ENCODE assay signal across 12 mouse cellular contexts in the genomic region with DNA sequence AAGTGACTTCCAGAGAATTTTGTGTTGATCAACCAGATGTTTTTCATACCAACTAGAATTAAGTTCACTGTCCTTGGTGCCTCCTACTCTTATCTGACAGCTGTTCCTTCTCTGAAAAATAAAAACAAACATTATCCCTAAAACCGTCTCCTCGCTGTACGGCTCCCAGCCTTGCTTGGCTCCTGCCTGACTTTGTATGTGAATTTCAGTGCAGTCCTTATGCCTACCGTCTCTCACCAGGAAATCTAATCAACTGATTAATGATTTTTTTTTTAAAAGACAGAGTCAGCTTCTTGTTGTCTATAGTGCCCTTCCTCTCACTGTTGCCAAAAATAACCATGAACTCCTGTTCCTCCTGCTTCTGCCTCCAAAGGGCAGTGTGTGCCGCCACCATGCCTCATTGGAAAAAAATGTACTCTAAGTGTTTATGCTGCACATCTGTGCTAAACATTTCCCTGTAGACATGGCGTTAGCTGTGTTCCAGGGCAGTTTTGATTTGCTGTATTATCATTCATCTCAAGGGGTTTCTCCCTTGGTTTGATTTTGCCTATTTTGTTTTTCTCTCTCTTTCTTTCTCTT. TPM values are rescaled to one million over a fixed set of nuclear protein-coding genes. Genes with fewer than 3 reads are reported as not detected.
DNase-seq lines count a peak whose midpoint lies in the region; ATAC-seq and TF ChIP-seq lines count a peak whose summit lies in the region.
"Had no signal": no experiment of that assay in that cellular context is flagged by ENCODE, and none has a peak within 500 bp of the region (broad histone marks: within the 10 kb centered on the region; RNA-seq: fewer than 3 reads in every experiment).

No protein-coding gene starts in this region.

- ATAC-seq in kidney, embryonic 16.5 days (ENCODE audit: low FRiP score, low TSS enrichment) = no peak; the same call in 1 of the 2 replicates
- no peak for ATAC-seq in forebrain, embryonic 12.5 days (ENCODE audit: low FRiP score)

- H3K4me2 ChIP-seq in kidney, embryonic 16.5 days (replicated peaks; ENCODE audit: low read depth, low read length) = no peak overlapping the region
- no peak overlapping the region for H3K4me2 ChIP-seq in forebrain, embryonic 12.5 days
- H3K4me2 ChIP-seq: hindbrain, embryonic 14.5 days had no signal

- no peak for TF ChIP-seq CTCF in heart, adult 2 months (IDR thresholded peaks at IDR 0.05)

- H3K27ac ChIP-seq in heart, adult 2 months = peak overlapping the region; percentile 50
- H3K27ac ChIP-seq in brown adipose tissue, adult 24 weeks (replicated peaks; ENCODE audit: low read depth, low read length) = peak overlapping the region; percentile 84
- peak overlapping the region; percentile 54 for H3K27ac ChIP-seq in kidney, embryonic 16.5 days (ENCODE audit: low read length)
- no peak overlapping the region for H3K27ac ChIP-seq in forebrain, embryonic 12.5 days
- H3K27ac ChIP-seq: hindbrain, embryonic 14.5 days had no signal

- no peaks in the 10 kb centered on the region for H3K9me3 ChIP-seq in kidney, embryonic 16.5 days (ENCODE audit: low read length)
- H3K9me3 ChIP-seq in forebrain, embryonic 12.5 days = no peaks in the 10 kb centered on the region

- H3K4me1 ChIP-seq in heart, adult 2 months (ENCODE audit: control insufficient read depth, insufficient read depth, low read length) = peaks cover 19% of the 10 kb centered on the region
- H3K4me1 ChIP-seq in brown adipose tissue, adult 24 weeks (ENCODE audit: control insufficient read depth, insufficient read depth, insufficient read length, low read length) = peaks cover 38% of the 10 kb centered on the region
- H3K4me1 ChIP-seq in kidney, embryonic 16.5 days (ENCODE audit: insufficient read depth, low read length) = peaks cover 3% of the 10 kb centered on the region; the same call in 1 of the 2 replicates
- H3K4me1 ChIP-seq in forebrain, embryonic 12.5 days = no peaks in the 10 kb centered on the region

- no peak overlapping the region for H3K9ac ChIP-seq in heart, adult 2 months (ENCODE audit: low read depth, low read length)
- no peak overlapping the region for H3K9ac ChIP-seq in kidney, embryonic 16.5 days (replicated peaks; ENCODE audit: low read length)
- no peak overlapping the region for H3K9ac ChIP-seq in forebrain, embryonic 12.5 days
- H3K9ac ChIP-seq: hindbrain, embryonic 14.5 days had no signal

- TF ChIP-seq EP300 in heart, adult 2 months (IDR thresholded peaks at IDR 0.05; ENCODE audit: insufficient read depth, low read depth, low read length) = 0 out of 2 replicates have a peak, but pooled peaks have one; percentile 29

- peak in 1 of 2 experiments; percentile 37 for DNase-seq in heart, adult 2 months
- no peak for DNase-seq in heart, postnatal 4 days
- DNase-seq in 3T3-L1 (ENCODE audit: low read depth, low spot score) = peak; percentile 85
- DNase-seq in cerebellum, postnatal 36 days = no peak
- DNase-seq in urinary bladder, postnatal 25 days (ENCODE audit: low spot score) = no peak
- DNase-seq: cerebellum, postnatal 10 days; left cerebral cortex, postnatal 4 days; thymus, postnatal 36 days had no signal

- intact Hi-C loops in heart, adult 2 months (cut with DNase I) = loop anchor here (2.0 kb wide), 1 partner anchor 55 kb away; a partner anchor contains a TSS

- no peak overlapping the region for H3K4me3 ChIP-seq in heart, adult 2 months
- H3K4me3 ChIP-seq in brown adipose tissue, adult 24 weeks (ENCODE audit: insufficient read depth, low read depth, low read length) = no peak overlapping the region
- no peak overlapping the region for H3K4me3 ChIP-seq in kidney, embryonic 16.5 days (ENCODE audit: low read length)
- no peak overlapping the region for H3K4me3 ChIP-seq in forebrain, embryonic 12.5 days (replicated peaks)

- no peaks in the 10 kb centered on the region for H3K79me2 ChIP-seq in heart, adult 2 months (replicated peaks; ENCODE audit: control insufficient read depth, insufficient read depth, low read length)

- H3K36me3 ChIP-seq in heart, adult 2 months (ENCODE audit: control insufficient read depth, insufficient read depth, low read length) = peaks cover 22% of the 10 kb centered on the region
- peaks cover 16% of the 10 kb centered on the region; the same call in 1 of the 2 replicates for H3K36me3 ChIP-seq in kidney, embryonic 16.5 days (ENCODE audit: insufficient read depth, low read length)
- no peaks in the 10 kb centered on the region for H3K36me3 ChIP-seq in forebrain, embryonic 12.5 days (replicated peaks)

- WGBS in heart, adult 2 months = 17% methylated on average over 6 of the region's 6 CpGs
- WGBS in kidney, embryonic 16.5 days = 30% methylated on average over 6 of the region's 6 CpGs
- WGBS in forebrain, embryonic 12.5 days = 83% methylated on average over 6 of the region's 6 CpGs

- TF ChIP-seq POLR2A in heart, adult 2 months (IDR thresholded peaks at IDR 0.05; ENCODE audit: insufficient read depth, low read depth, low read length) = no peak

- no peaks in the 10 kb centered on the region for H3K27me3 ChIP-seq in heart, adult 2 months (ENCODE audit: control insufficient read depth, insufficient read depth, low read length)
- no peaks in the 10 kb centered on the region for H3K27me3 ChIP-seq in kidney, embryonic 16.5 days (ENCODE audit: insufficient read depth, low read length)
- H3K27me3 ChIP-seq in forebrain, embryonic 12.5 days = no peaks in the 10 kb centered on the region

RNA-seq across cellular contexts. Expression of a gene that starts 54.6 kb away (rescaled TPM):
- 1 to 10 TPM; 4.0 to 6.5 TPM for total RNA-seq in heart, adult 2 months (2021)
- 2.5 and 3.3 TPM in 2 replicates for polyA plus RNA-seq in heart, adult 2 months (2012; rRNA removed)
- 1 to 10 TPM; 4.1 to 4.4 TPM for total RNA-seq in heart, postnatal 4 days (2021)
- polyA plus RNA-seq in brown adipose tissue, adult 24 weeks (2012; ENCODE audit: insufficient read depth, insufficient read length, missing spikeins) = 2.4 and 3.0 TPM in 2 replicates
- 14.2 and 14.6 TPM in 2 replicates for polyA plus RNA-seq in kidney, embryonic 16.5 days (2015; fragmentation: Nextera tagmentation; extraction: Ambion mirVana)
- 2.2 and 2.7 TPM in 2 replicates for polyA plus RNA-seq in forebrain, embryonic 12.5 days (2016; fragmentation: Nextera tagmentation; extraction: Ambion mirVana)
